Mouse (Mus musculus) testis, adult 2 months (tissue): Measurements from ENCODE around the gene Gng7.

Experiments
- CTCF ChIP-seq: fragments of 200-500 bp; IDR thresholded peaks from 2 replicates; pipeline ENCODE4 v1.5.1; 2012; ENCODE audit warnings: low read depth, mild to moderate bottlenecking, inconsistent platforms, low read length, moderate library complexity; ENCODE audit not compliant: control insufficient read depth, insufficient read depth, insufficient replicate concordance
- POLR2A ChIP-seq: fragments of 200-500 bp; IDR thresholded peaks from 2 replicates; pipeline ENCODE4 v1.6.1; 2012; ENCODE audit warnings: low read depth, mild to moderate bottlenecking, inconsistent platforms, low read length, moderate library complexity; ENCODE audit not compliant: control insufficient read depth

GRCm38 (mm10) chr10:81036988-81037580 is 22.3 kb upstream of the Gng7 start, which contains the start of gene Slc39a3:
- TF ChIP-seq POLR2A (peak; percentile 57), CTCF (no peak)
